Mouse (Mus musculus): ENCODE data around the gene S1pr1. TPM values are rescaled to one million over a fixed set of nuclear protein-coding genes. Genes with fewer than 3 reads are reported as not detected.

The S1pr1 gene
- total RNA-seq (2021) = 10 to 100 TPM; 49.3 to 56.3 TPM

DNA sequence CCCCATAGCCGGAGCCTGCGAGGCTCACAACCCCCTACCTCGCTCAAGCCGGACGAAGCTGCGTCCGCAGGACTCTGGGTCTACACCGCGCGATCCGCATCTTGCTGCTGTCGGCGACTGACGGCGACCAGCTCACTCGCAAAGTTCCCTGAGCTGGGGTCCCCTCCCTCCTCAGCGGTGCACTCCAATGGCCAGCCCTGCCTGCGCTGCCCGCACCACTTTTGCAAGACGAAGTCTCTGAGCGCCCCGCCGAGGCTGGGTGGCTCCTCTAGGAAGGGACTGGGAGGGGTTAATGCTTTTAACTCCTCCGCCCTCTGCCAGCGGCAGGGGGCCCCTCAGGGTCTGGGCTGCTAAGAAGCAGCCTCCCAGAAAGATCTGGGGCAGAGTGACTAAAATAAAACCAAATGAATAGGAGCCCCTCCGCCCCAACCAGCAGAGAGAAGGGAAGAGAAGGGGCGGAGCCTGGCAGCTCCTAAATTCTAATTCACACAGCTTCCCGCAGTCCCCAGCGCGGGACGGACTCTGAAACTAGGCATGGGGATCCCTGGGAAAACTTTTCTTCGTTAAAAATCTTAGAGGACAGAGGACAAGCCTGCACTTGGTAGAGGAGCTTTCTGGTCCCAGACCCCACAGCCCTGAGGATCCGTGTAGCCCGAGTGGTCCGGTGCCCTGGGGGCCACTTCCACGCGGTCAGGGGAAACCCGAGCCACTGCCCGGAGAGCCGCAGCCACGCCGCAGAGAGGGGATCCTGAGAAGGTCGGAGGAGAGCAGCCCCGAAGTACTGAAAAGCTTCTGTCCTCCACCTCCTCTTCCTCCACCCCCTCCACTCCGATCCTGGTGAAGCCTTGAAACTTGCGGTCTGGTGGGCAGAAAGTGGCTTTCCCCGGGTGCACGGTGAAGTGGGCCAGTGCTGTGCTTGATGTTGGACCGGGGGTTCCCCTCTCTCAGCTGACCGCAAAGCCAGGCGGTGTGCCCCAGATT lies at the start of gene S1pr1:
TSS of gene S1pr1 (minus strand) at position 402 of the 981 bp plus-strand sequence.
- intact Hi-C loops (cut with DNase I) = loop anchor here (2.0 to 5.0 kb wide), 2 partner anchors 53 to 172 kb away; partner anchors contain the start of gene Dph5
- peak; percentile 65 to 92 for DNase-seq (ENCODE audit: extremely low spot score in 1 of 2, low spot score in 2 of 2)

DNA sequence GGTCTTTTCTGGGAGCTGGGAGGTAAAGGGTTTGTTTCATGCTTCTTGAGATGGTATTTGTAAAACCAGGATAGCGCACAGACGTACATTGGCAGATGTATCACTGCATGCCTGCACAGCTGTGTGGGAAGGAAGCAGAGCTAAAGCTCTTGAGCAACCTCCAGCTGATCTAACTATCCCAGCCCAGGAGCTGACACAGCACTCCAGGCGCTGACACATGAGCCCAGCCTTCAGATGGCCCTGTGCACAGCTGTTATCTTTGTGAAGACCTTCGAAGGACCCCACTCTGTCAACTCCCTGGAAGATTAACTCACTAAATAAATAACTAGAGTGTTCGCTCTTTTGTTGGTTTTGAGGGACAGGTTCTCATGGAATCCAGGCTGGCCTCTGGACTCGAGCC lies 48.4 kb upstream of the S1pr1 start:
- intact Hi-C loops (cut with DNase I) = no loop called here
- peak in 1 of 2 experiments; percentile 43 for DNase-seq (ENCODE audit: extremely low spot score in 1 of 2, low spot score in 2 of 2)

DNA sequence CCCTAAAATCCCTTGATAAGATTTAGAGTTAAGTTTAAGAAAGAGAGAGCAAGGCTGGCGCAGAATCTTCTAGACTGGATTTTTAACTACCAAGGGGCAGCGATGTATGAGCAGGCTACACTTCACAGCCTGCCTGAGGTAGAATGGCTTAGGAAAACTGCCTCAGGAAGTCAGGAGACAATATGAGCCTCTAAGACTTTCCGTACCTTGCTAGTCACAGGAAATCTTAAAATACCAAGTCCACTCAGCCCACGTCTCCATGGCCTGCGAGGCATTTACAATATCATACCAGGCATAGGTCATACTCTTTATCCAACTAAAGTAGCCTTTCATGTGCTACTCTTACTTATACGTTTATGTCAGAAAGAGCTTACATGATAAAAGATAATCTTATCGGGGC lies 48.0 kb upstream of the S1pr1 start:
- intact Hi-C loops (cut with DNase I) = no loop called here
- DNase-seq (ENCODE audit: extremely low spot score in 1 of 2, low spot score in 2 of 2) = no peak

DNA sequence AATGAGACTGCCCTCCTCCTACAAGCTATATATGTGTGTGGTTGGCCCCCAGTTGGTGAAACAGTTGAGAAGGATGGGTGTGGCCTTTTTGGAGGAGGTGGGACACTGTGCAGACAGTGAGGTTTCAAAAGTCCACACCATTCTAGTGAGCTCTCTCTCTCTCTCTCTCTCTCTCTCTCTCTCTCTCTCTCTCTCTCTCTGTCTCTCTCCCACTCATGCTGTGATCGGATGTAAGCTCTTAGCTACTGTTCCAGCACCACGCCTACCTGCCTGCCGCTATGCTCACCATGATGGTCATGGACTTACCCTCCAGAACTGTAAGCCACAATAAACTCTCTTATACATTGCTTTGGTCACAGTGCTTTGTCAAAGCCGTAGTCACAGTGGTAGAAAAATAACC lies 44.8 kb upstream of the S1pr1 start:
- intact Hi-C loops (cut with DNase I) = no loop called here
- DNase-seq (ENCODE audit: extremely low spot score in 1 of 2, low spot score in 2 of 2) = no peak

DNA sequence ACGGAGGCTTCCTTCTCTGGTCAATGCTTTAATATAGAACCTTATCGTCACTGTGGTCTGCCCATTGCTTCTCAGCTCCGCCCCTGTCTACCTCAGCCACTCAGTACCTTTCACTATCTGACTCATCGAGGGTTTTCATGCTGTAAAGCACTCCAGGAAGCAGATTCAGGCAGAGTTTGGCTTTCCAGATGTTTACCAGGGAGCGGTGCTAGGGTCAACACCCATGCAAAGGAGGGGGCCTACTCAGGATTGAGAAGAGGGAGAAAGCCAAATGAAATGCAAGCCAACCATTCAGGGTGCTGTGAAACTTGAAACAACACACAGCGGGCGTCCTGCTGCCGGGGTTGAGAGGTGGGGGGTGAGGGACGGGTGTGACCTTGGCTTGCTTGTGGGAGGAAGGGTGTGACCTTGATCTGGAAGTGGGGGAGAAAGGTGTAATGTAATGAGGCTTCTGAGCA lies 43.6 kb upstream of the S1pr1 start:
- peak in 1 of 2 experiments; percentile 40 for DNase-seq (ENCODE audit: extremely low spot score in 1 of 2, low spot score in 2 of 2)
- intact Hi-C loops (cut with DNase I) = no loop called here

DNA sequence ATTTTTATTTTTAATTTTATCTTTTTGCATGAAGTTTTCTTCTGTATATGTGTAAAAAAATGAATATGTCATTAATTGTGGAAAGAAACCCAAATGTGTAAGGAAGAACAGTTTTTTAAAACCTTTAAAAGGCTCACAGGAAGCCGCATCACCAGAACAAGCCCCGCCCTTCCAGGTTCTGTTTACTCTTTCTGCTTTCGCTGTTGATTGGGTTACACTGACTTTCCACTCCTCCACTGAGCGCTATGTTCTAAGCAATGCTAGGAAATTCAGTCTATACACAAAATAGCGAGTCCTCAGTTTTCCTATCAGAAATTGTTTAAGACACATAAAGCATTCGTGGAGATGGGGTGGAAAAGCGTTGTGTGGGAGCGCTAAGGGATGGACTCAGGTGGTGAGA lies 39.6 kb upstream of the S1pr1 start:
- DNase-seq (ENCODE audit: extremely low spot score in 1 of 2, low spot score in 2 of 2) = no peak
- intact Hi-C loops (cut with DNase I) = no loop called here

DNA sequence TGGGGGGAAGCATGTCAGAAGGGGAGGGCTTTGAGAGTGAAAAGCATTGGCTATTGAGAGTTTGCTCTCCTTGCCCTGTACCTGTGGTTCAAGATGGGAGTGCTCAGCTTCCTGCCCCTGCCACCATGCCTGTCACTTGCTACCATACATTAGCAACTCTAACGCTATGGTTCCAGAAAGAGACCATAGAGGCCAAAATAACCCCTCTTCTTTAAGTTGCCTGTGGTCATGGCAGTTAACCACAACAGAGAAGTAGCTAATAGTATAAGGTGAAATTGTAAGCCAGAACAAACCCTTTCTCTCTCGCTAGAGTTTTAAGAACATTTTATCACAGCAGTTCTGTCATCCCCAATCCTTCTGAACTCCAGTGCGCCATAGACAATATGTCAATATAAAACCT lies 35.5 kb upstream of the S1pr1 start:
- intact Hi-C loops (cut with DNase I) = no loop called here
- DNase-seq (ENCODE audit: extremely low spot score in 1 of 2, low spot score in 2 of 2) = no peak

DNA sequence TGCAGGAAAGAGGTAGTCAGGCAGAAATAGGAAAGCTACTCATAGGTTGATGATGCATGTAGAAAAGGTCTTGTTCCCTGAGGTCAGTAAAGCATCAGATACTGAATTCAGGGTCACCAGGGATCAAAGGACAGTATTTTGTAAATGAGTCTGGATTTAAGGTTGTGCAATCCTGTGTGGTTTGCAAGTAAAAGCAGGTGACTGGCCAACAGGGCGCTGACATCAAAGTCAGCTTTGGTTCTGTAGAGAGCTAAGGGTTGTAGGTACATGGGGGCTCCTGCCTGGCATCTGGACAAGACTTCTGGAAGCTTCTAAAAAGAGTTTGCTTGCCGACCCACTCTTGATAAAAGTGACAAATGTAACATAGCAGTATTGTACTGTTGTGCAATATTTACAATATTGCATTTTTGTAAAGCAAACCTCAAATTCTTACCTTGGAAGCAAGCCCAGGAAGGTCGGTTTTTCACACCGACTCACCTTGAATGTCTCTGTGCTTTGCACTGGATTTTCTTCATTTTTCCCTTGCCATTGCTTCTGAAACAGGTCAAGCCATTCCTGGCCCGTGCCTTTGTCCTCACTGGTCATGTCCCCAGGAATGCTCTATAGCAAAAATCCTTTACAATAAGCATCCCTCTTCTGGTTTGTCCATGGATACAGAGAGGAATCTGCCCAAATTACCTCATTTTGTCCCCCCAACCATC lies 33.6 kb upstream of the S1pr1 start:
- no peak for DNase-seq (ENCODE audit: extremely low spot score in 1 of 2, low spot score in 2 of 2)
- intact Hi-C loops (cut with DNase I) = no loop called here

DNA sequence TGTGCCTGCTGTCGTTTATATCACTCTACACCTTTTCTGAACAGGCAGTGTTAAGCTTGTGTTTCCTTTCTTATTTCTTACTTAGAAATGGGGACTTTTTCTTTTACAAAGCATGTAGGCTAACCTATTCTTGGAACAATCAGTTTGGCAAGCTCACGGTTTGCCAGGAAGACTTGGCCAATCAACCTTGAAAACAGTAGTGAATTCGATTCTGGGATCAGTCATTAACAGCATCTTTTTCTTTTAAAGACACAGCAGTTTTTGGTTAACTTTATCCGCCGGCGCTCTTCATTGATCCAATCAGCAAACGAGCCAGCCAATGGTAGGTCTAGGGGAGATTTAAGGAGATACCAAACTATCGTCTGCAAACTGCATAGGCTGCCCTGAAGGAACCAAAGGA lies 31.6 kb upstream of the S1pr1 start:
- intact Hi-C loops (cut with DNase I) = no loop called here
- DNase-seq (ENCODE audit: extremely low spot score in 1 of 2, low spot score in 2 of 2) = no peak

DNA sequence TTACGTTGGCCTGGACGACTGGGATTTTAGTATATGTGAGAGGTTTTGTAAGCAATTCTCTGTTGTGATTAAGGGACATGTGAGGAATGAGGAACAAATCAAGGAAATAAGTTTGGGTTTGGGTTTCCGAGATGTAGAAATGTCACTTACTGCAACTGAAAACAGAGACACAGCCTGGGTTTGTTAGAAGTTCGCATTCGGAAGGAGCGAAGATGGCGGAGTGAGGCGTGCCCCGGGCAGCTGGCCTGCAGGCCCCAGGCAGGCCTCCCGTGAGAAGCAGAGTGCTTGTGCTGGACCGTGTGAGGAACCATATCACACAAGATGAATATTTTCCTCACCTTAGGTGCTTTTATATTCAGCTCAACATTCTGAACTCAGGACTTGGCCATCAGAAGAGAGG lies 30.2 kb upstream of the S1pr1 start:
- no peak for DNase-seq (ENCODE audit: extremely low spot score in 1 of 2, low spot score in 2 of 2)
- intact Hi-C loops (cut with DNase I) = no loop called here

DNA sequence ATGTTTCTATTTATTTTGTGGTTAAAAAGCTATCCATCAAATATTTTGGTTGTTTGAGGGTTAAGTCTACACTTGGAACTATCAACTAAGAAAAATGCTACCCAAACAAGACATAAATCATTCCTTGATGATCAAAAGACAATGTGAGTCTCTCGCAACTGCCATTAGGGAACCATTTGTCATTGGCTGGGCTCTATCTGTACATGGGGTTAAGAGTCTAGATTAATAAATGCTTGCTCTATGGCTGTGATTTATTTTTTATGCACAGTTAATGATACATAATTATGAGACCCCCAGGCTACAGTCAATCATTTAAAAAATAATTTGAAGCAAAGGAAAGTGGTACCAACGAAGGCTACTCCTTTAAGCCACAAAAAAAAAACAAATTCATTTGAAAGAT lies 23.7 kb upstream of the S1pr1 start:
- no peak for DNase-seq (ENCODE audit: extremely low spot score in 1 of 2, low spot score in 2 of 2)
- intact Hi-C loops (cut with DNase I) = no loop called here

DNA sequence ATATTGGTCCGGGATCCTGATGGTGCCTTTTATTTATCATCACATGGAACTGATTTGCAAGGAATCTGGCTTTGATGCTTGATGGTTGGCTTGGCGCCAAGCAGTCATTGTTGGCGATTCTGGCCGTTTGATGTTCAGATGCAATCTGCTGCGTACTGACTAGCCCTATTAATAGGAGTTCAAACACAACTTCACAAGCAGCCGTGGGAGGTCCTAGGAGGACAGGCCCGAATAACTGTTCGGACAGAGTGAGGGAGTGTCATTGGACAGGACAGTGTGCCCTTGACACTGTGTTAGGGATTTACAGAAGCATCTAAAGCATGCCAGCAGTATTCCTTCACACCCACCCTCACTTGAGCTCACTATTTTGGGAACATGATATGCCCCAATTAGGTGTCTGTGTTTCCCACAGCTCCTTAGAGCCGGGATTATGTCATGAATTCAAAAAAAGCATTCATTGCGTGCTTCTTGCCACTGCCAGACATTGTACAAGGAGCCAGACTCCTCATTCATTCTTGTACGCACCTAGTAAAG lies 23.0 kb upstream of the S1pr1 start:
- DNase-seq (ENCODE audit: extremely low spot score in 1 of 2, low spot score in 2 of 2) = peak; percentile 18 to 89
- intact Hi-C loops (cut with DNase I) = no loop called here

DNA sequence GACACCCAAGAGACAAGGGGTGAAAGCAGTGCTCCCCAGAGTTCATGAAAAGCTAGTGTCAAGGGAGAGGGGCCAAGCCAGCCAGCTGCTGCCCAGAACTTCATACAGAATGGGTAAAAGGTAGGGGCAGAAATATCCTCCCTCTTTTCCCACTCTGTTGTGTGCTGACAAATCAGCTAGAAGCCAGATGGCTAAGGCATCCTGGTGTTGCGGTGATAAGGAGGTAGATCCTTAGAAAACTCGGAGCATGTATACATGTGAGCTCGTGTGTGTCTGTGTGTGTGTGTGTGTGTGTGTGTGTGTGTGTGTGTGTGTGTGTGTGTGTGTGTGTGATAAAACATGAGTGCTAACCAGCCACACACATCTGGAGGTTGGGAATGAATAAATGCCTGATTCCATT lies 20.7 kb upstream of the S1pr1 start:
- DNase-seq (ENCODE audit: extremely low spot score in 1 of 2, low spot score in 2 of 2) = no peak
- intact Hi-C loops (cut with DNase I) = no loop called here

DNA sequence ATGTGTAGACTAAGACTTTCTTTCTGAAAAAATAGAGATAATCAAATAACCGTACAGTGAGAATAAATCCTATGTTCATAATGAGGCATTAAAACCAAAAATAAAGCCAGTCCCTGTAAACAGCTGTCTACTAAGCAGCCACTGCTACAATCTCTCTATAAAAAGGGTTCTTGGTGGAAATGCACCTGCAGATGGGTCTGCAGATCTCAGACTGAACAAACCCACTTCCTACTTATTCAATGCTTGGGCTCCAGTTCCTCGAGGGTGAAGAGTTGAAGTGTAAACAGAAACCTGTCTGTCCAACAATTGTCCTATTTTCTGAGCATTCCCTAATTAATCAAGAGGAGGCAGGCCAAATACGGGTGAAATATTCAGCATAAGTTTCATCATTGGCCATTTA lies 20.0 kb upstream of the S1pr1 start:
- intact Hi-C loops (cut with DNase I) = no loop called here
- no peak for DNase-seq (ENCODE audit: extremely low spot score in 1 of 2, low spot score in 2 of 2)

DNA sequence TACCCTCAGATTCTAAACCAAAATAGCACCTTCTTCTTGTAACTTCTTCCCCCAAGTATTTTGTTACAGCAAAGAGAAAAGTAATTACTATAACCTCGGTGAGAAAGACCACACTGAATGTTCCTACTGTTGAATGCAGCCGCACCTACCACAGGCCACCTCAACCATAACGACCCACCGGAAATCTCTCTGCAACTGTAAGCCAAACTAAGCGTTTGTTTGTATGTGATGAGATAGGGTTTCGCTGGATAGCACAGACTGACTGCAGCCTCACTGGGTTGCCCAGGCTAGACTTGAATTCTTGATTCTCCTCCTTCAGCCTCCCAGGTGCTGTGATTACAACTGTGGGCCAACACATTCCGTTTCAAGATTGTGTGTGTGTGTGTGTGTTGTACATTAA lies 15.5 kb upstream of the S1pr1 start:
- DNase-seq (ENCODE audit: extremely low spot score in 1 of 2, low spot score in 2 of 2) = no peak
- intact Hi-C loops (cut with DNase I) = no loop called here

DNA sequence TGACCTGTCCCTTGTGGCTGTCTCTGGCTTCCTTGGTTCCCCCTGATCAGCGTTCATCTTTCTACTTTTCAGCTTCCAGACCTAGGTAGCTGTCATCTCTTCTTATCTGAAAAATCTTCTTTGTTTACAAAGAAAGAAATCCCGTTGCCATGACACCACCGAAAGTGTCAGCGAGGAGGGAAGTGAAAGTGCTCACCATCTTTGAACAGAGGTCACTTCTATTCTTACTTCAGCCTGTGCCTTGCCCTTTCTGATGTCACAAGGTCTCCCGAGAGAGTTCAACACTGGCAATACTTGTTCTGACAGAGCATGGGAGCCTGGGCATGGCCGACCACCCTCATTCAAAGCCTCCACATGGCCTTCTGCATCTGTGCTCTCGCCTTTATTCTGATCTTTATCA lies 14.3 kb upstream of the S1pr1 start:
- DNase-seq (ENCODE audit: extremely low spot score in 1 of 2, low spot score in 2 of 2) = no peak
- intact Hi-C loops (cut with DNase I) = no loop called here

DNA sequence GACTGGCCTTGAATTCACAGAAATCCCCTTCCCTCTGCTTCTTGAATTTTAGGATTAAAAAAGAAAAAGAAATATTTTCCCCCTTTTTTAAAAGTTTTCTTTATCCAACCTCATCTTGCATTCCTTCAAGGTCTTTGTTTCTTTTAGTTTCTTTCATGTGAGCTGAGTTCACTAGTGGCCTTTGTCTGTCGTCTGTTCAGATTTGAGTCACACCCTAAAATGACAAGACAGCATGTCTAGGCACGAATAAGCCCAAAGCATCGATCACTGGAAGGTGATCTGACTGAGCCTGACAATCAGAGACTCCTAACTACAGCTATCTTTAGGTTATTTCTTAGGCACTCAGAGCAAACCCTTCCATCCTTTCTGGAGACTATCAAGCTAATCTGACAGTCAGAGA lies 13.3 kb upstream of the S1pr1 start:
- DNase-seq (ENCODE audit: extremely low spot score in 1 of 2, low spot score in 2 of 2) = no peak
- intact Hi-C loops (cut with DNase I) = no loop called here

DNA sequence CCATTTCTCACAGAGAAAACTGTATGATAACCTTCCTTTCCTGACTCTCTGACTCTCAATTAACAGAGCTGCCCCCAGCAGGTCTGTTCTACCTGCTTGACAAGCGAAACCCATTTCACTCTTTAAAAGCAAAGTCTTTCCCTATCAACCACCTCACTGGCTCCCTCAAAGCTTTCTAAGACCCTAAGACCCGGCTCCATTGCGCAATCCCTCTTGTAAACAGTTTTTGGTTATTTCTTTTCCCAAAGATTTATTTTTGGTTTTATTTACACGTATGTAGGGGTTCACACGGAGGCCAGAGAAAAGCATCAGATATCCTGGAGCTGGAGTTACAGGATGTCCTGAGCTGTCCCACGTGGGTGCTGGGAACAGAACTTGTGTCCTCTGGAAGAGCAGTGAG lies 4.0 kb upstream of the S1pr1 start:
- intact Hi-C loops (cut with DNase I) = no loop called here

DNA sequence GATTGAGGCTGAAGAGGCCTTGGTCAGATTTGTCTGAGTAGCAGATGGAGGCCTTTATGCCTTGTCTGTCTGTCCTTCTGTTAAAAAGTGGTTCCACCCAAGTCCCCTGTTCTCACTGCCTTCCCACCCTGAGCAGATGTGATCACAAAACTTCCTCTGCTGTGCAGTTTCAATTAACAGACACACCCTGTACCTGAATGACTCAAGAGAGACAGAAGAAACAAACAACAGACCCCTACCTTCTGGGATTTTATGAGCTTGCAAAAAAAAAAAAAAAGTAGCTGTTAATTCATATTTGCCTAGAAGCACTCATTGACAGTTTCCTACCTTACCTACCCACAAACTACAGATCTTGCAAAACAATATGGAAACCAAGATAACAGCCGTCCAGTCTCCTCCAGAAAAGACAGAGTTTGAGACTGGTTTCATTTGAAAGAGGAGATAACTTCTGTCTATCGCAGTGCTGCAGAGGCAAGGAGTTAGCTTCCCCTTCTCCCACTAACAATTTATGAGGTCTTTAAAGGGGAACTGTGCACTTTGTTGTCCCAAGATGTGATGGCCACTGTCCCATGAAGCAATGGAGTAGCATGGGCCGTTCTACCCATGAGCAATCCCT lies 1.1 kb upstream of the S1pr1 start:
- intact Hi-C loops (cut with DNase I) = loop anchor here (2.0 kb wide), 1 partner anchor 171 kb away; the partner anchor contains the start of gene Dph5

More for the DNA sequence above, 4.0 kb upstream of the S1pr1 start:
- DNase-seq (ENCODE audit: extremely low spot score in 1 of 2, low spot score in 2 of 2) = no peak

More for the DNA sequence above, 1.1 kb upstream of the S1pr1 start:
- DNase-seq (ENCODE audit: extremely low spot score in 1 of 2, low spot score in 2 of 2) = no peak
